Mouse (Mus musculus): ENCODE results near the gene C1qtnf4.
"Not testable (repeated sequence)": the region's sequence is repeated elsewhere in the genome, so short reads cannot be mapped to it uniquely, and the experiment has no call there.

Gene C1qtnf4

GRCm38 (mm10) chr2:90881824-90882223 is 3.8 kb upstream of the C1qtnf4 start:
- DNase-seq (ENCODE audit: low spot score in 2 of 2) = no peak

- no peak for DNase-seq (ENCODE audit: low spot score in 2 of 2)
Measured at GRCm38 (mm10) chr2:90886436-90886835, 776 bp downstream of the C1qtnf4 start.

GRCm38 (mm10) chr2:90887627-90888026 is 2.0 kb downstream of the C1qtnf4 start:
- DNase-seq (ENCODE audit: low spot score in 2 of 2) = no peak

GRCm38 (mm10) chr2:90889550-90890548 is 4.2 kb downstream of the C1qtnf4 start:
- peak in 1 of 2 experiments; percentile 17 for DNase-seq (ENCODE audit: low spot score in 2 of 2)

- no peak for DNase-seq (ENCODE audit: low spot score in 2 of 2)
Measured at GRCm38 (mm10) chr2:90893673-90894298, 8.1 kb downstream of the C1qtnf4 start.

- not testable (repeated sequence) for DNase-seq (ENCODE audit: low spot score in 2 of 2)
Measured at GRCm38 (mm10) chr2:90894299-90894677, 8.6 kb downstream of the C1qtnf4 start.

- DNase-seq (ENCODE audit: low spot score in 2 of 2) = no peak
Measured at GRCm38 (mm10) chr2:90903398-90903797, 17.7 kb downstream of the C1qtnf4 start.

- DNase-seq (ENCODE audit: low spot score in 2 of 2) = peak; percentile 82 to 87
Measured at GRCm38 (mm10) chr2:90904076-90904855, 18.6 kb downstream of the C1qtnf4 start, which contains the start of the genes Kbtbd4 and Ndufs3. TSS of gene Kbtbd4 (plus strand) at chr2:90904740. TSS of gene Ndufs3 (minus strand) at chr2:90904827.

GRCm38 (mm10) chr2:90904856-90905224 is 19.2 kb downstream of the C1qtnf4 start:
- no peak for DNase-seq (ENCODE audit: low spot score in 2 of 2)

GRCm38 (mm10) chr2:90906721-90907120 is 21.1 kb downstream of the C1qtnf4 start:
- DNase-seq (ENCODE audit: low spot score in 2 of 2) = no peak

- no peak for DNase-seq (ENCODE audit: low spot score in 2 of 2)
Measured at GRCm38 (mm10) chr2:90910861-90911260, 25.2 kb downstream of the C1qtnf4 start.

GRCm38 (mm10) chr2:90911668-90912067 is 26.0 kb downstream of the C1qtnf4 start:
- no peak for DNase-seq (ENCODE audit: low spot score in 2 of 2)

GRCm38 (mm10) chr2:90913671-90914070 is 28.0 kb downstream of the C1qtnf4 start:
- DNase-seq (ENCODE audit: low spot score in 2 of 2) = no peak

- no peak for DNase-seq (ENCODE audit: low spot score in 2 of 2)
Measured at GRCm38 (mm10) chr2:90915516-90915915, 29.9 kb downstream of the C1qtnf4 start.

GRCm38 (mm10) chr2:90916560-90917232 is 31.0 kb downstream of the C1qtnf4 start:
- no peak for DNase-seq (ENCODE audit: low spot score in 2 of 2)

- peak; percentile 44 to 58 for DNase-seq (ENCODE audit: low spot score in 2 of 2)
Measured at GRCm38 (mm10) chr2:90917233-90917998, 31.8 kb downstream of the C1qtnf4 start.

- no peak for DNase-seq (ENCODE audit: low spot score in 2 of 2)
Measured at GRCm38 (mm10) chr2:90917999-90918698, 32.5 kb downstream of the C1qtnf4 start.

GRCm38 (mm10) chr2:90921178-90921577 is 35.5 kb downstream of the C1qtnf4 start:
- DNase-seq (ENCODE audit: low spot score in 2 of 2) = no peak

GRCm38 (mm10) chr2:90922636-90923035 is 37.0 kb downstream of the C1qtnf4 start:
- DNase-seq (ENCODE audit: low spot score in 2 of 2) = no peak

- DNase-seq (ENCODE audit: low spot score in 2 of 2) = no peak
Measured at GRCm38 (mm10) chr2:90928566-90928965, 42.9 kb downstream of the C1qtnf4 start.
